Mouse (Mus musculus): Measurements from ENCODE around the gene Plxnb3. TPM values are rescaled to one million over a fixed set of nuclear protein-coding genes. Genes with fewer than 3 reads are reported as not detected.
A peak's percentile ranks its signal among the peaks of the same experiment; 100 is the strongest.
"Not testable (repeated sequence)": the region's sequence is repeated elsewhere in the genome, so short reads cannot be mapped to it uniquely, and the experiment has no call there.

Plxnb3 gene
- total RNA-seq (2014; fragmentation: Nextera tagmentation) (not detected in 2 replicates), total RNA-seq (2017) (0.19 TPM in 1 of 2 replicates, not detected in the other)

DNA sequence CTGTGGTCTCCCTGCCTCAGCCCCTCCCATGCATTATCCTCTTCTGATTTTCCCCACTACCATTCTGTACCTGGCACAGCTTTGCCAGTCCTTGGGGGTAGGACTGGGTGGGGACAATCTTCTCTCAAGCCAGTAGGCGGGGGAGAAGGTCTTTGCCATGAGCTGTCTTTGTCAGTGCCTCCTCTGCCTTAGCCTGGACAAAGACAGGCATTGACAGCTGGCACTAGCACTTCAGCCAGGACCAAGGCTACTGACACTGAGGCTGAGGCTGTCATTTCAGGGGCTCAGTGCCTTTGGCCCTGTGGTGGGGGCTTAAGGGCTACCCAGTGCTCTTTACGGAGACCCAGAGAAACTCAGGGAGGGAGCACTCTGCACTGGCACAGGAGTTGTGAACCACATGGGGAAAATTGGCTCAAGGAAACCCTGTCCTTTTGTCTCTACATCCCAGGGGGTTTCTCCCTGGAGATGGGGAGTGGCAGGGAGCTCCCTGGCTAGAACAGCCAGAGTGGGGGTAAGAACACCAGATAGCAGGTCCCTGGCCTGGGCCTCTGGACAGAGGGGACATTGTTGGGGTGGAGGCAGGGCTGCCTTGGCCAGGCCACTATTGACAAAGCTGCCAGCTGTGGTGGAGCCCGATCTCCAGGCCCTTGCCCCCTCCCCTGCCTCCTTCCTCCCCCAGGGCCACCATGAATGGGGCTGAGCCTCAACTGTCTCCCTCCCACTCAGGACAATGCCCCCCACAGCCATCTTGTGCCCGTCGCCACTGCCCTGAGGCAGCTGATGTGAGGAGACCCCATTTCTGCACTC lies at the start of gene Plxnb3:
TSS of gene Plxnb3 (plus strand) at position 757 of the 807 bp plus-strand sequence.
- no peak for ATAC-seq (replicated peaks; ENCODE audit: low FRiP score, low TSS enrichment, poor library complexity, severe bottlenecking)

DNA sequence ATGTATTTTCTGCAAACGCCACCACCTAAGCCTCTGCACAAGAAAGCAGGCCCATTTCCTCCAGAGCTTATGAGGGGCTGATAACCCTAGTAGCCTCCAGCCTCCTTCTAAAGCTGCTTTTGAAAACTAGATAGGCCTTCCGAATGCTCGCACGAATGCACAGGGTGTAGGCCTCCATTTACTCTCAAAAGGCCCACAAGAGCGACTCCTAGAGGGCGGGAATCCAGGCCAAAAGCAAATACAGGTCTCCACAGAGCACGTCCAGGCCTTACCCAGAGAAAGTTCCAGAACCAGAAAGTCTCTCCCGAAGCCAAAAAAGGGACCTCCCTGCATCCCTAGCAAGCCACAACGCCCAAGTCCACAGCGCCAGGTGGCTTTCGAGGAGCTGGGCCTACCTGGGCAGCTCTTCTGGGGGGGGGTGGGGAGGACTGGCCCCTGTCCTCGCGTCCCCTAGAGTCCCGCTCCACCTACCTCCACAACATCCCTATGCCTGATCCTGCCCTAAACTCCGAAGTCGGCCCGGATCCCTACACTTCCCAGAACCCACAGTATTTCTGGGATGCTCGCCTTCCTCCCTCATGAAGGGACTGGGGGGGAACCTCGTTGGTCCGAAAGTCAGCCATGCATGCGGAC lies 41.3 kb upstream of the Plxnb3 start:
- ATAC-seq (replicated peaks; ENCODE audit: low FRiP score, low TSS enrichment, poor library complexity, severe bottlenecking): peak; percentile 21

DNA sequence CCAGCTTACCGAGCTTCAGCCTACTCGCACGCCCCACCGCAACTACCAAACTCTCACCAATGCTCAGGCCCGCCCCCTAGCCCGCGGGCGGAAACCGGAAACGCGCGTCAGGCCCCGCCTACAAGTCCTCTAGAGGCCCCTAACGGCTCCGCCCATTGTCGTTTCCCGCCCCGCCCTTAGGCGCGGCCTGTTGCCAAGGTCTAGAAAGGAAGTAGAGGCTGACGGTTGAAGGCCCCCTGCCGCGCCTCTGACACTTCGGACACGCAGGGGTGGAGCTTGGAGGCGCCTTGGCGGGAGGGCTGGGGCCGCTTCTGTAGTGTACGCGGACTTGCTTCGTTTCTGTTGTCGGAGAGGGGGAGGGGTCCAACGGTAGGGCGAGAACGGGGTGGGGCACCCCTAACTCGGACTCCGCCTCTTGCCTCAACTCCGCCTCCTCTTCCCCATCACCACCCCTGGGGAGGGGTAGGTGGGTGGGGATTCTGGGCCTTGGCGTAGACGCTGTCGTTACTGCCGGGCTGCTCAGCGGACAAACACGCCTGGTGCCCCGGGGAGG lies 40.7 kb upstream of the Plxnb3 start, which contains the start of the genes Bcap31 and Abcd1:
TSS of gene Bcap31 (minus strand) at position 67 of the 553 bp plus-strand sequence.
TSS of gene Abcd1 (plus strand) at position 489 of the 553 bp plus-strand sequence.
- ATAC-seq (replicated peaks; ENCODE audit: low FRiP score, low TSS enrichment, poor library complexity, severe bottlenecking): peak; percentile 83

DNA sequence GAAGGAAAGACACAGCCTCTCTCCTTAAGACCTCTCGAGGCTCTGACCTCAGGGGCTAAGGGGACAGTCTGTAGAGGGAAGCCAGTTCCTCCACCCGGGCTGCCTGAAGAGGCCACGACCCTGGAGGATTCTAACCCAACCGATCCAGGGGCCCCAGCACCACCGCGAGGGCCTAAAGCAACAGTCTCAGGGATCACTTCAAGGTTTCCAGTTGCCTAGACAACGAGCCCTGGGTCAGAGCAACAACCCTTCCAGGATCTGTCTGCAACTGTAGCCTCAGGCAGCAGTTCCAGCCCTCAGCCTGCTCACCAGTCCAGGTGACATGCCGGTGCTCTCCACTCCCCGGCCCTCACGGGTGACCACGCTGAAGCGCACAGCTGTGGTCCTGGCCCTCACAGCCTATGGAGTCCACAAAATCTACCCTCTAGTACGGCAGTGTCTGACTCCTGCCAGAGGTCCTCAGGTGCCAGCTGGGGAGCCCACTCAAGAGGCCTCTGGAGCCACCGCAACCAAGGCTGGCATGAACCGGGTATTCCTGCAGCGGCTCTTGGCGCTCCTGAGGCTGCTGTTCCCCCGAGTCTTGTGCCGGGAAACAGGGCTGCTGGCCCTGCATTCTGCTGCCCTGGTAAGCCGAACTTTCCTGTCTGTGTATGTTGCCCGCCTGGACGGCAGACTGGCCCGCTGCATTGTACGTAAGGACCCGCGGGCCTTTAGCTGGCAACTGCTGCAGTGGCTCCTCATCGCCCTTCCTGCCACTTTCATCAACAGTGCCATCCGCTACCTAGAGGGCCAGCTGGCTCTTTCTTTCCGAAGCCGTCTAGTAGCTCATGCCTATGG lies 40.0 kb upstream of the Plxnb3 start:
- ATAC-seq (replicated peaks; ENCODE audit: low FRiP score, low TSS enrichment, poor library complexity, severe bottlenecking): peak; percentile 11

- no peak for ATAC-seq (replicated peaks; ENCODE audit: low FRiP score, low TSS enrichment, poor library complexity, severe bottlenecking)
Measured at GRCm38 (mm10) chrX:73717667-73718066, 39.2 kb upstream of the Plxnb3 start.

GRCm38 (mm10) chrX:73718271-73718670 lies 38.6 kb upstream of the Plxnb3 start:
- no peak for ATAC-seq (replicated peaks; ENCODE audit: low FRiP score, low TSS enrichment, poor library complexity, severe bottlenecking)

GRCm38 (mm10) chrX:73718686-73719362 lies 38.1 kb upstream of the Plxnb3 start:
- ATAC-seq (replicated peaks; ENCODE audit: low FRiP score, low TSS enrichment, poor library complexity, severe bottlenecking): peak; percentile 29

DNA sequence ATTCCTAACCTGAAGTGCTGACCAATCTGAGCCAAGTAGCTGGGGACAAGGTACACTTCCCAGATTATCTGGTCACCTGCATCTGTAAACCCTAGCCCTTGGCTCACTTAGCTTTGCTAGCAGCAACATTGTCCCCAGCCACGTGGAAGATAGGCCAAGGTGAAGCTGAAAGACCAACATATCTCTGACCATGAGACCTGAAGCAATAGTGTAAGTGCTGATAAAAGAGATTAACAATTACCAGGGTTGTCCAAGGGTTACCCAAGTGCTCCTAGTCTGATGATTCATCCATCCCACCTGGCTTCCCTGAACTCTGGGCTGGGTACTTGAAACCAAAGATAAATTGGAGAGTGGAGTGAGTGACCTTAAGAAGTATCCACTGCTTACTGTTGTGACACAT lies 26.0 kb upstream of the Plxnb3 start:
- no peak for ATAC-seq (replicated peaks; ENCODE audit: low FRiP score, low TSS enrichment, poor library complexity, severe bottlenecking)

DNA sequence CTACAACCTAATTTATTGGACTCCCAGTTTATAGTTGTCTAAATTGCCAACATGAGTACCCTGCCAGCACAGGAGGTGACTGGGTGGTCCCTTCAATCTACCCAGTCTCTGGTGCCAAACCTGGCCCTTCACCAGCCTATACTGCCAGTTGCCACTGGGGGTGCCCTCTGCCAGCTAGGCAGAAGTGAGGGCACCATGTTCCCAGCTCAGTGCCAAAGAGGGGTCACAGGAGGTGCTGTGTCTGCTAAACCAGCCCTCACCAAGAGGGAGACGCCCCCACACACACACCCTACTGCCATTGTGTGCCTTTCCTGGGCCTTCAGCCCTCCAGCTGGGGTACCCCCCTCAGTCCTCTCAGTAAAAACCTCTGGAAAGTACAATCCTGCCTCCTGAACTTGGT lies 18.7 kb upstream of the Plxnb3 start:
- peak; percentile 81 for ATAC-seq (replicated peaks; ENCODE audit: low FRiP score, low TSS enrichment, poor library complexity, severe bottlenecking)

DNA sequence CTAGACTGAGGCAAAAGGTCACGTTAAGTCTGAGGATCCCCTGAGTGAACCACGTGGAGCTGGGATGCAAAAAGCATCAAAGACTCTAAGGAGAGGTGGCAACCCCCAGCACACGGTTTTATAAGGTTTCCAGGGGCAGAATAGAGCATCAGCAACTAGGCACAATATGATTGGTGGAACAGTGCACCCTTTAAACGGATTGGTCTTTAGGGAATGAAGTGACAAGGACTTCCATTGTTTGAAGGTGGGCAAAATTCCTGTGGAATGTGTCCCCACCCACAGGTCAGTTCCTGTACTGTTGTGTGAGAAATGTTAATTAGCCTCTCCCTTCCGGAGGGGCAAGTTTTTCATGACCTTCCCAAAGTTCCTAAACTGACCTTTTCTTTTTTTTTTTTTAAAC lies 17.7 kb upstream of the Plxnb3 start:
- ATAC-seq (replicated peaks; ENCODE audit: low FRiP score, low TSS enrichment, poor library complexity, severe bottlenecking): no peak

GRCm38 (mm10) chrX:73739841-73740240 lies 17.0 kb upstream of the Plxnb3 start:
- not testable (repeated sequence) for ATAC-seq (replicated peaks; ENCODE audit: low FRiP score, low TSS enrichment, poor library complexity, severe bottlenecking)

- no peak for ATAC-seq (replicated peaks; ENCODE audit: low FRiP score, low TSS enrichment, poor library complexity, severe bottlenecking)
Measured at GRCm38 (mm10) chrX:73744774-73745481, 12.0 kb upstream of the Plxnb3 start.

DNA sequence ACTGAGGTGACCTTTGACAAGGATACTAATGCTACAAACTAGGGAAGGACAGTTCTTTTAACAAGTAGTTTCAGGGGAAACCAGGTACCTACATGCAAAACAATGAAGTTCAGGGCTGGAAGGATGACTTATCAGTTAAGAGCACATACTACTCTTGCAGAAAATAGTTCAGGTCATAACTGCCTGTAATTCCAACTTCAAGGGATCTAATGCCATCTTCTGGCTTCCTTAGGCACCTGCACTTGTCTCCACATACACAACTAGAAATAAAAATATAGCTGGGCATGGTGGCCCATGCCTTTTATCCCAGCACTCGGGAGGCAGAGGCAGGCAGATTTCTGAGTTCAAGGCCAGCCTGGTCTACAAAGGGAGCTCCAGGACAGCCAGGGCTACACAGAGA lies 7.9 kb upstream of the Plxnb3 start:
- no peak for ATAC-seq (replicated peaks; ENCODE audit: low FRiP score, low TSS enrichment, poor library complexity, severe bottlenecking)

- ATAC-seq (replicated peaks; ENCODE audit: low FRiP score, low TSS enrichment, poor library complexity, severe bottlenecking): no peak
Measured at GRCm38 (mm10) chrX:73758611-73759290, 1.9 kb downstream of the Plxnb3 start.

DNA sequence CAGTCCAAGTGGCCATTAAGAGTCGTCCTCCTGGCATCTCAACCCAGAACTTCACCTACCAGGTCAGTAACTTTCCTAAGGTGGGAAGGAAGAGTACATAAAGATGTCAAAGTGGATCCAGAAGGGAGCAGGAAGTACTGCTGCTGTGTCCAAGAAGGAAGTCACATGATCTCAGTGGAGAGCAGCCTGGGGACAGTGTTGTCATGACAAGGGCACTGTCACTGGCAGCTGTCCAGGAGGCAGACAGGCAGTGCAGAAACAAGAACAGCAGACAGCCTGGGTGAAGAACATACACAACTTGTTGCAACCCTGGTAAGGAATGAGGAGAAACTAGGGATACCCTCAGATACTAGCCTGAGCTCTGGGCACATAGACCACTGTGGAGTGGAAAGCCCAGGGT lies 8.4 kb downstream of the Plxnb3 start:
- no peak for ATAC-seq (replicated peaks; ENCODE audit: low FRiP score, low TSS enrichment, poor library complexity, severe bottlenecking)

DNA sequence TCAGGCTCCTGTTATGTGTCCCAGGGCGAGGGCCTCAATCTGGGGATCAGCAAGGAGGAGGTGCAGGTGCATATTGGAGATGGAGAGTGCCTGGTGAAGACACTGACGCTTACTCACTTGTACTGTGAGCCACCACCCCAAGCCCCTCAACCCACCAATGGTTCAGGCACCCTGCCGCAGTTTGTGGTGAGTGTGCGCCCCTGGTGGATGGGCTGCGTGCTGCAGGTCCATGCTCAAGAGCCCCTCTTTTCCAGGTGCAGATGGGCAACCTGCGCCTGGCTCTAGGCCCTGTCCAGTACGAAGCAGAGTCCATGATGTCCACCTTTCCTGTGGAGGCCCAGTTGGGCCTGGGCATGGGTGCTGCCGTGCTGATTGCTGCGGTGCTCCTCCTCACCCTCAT lies 10.4 kb downstream of the Plxnb3 start:
- ATAC-seq (replicated peaks; ENCODE audit: low FRiP score, low TSS enrichment, poor library complexity, severe bottlenecking): 0 out of 2 replicates have a peak, but pooled peaks have one; percentile 58

- ATAC-seq (replicated peaks; ENCODE audit: low FRiP score, low TSS enrichment, poor library complexity, severe bottlenecking): no peak
Measured at GRCm38 (mm10) chrX:73774168-73774760, 17.4 kb downstream of the Plxnb3 start, which contains the start of gene Srpk3. Gene Srpk3 (plus strand): TSS chrX:73774405.

All from megakaryocyte-erythroid progenitor cell, adult 5-6 weeks (primary cell).